Mouse (Mus musculus) erythroblast, embryonic 14.5 days (primary cell): ENCODE measurements around the gene Mrps34.

Source experiments
- GATA1 ChIP-seq: IDR thresholded peaks from 2 replicates; pipeline ENCODE4 v1.6.1; 2012; ENCODE audit warnings: low read length, inconsistent platforms, mixed read lengths
- TAL1 ChIP-seq: IDR thresholded peaks from 3 replicates; pipeline ENCODE4 v1.6.1; 2012; ENCODE audit warnings: low read length, inconsistent platforms, mixed read lengths

- TF ChIP-seq TAL1, result no peak
- no peak for TF ChIP-seq GATA1
These were observed 1.6 kb upstream of the Mrps34 start for GRCm38 (mm10) chr17:24893276-24893675.
